Mouse (Mus musculus) limb, embryonic 13.5 days (tissue): ENCODE results near the gene Dusp5. TPM values are rescaled to one million over a fixed set of nuclear protein-coding genes. Genes with fewer than 3 reads are reported as not detected.

Source experiments
- polyA plus RNA-seq: library from polyadenylated mRNA; unstranded; fragments of >200 nt; fragmentation: Nextera tagmentation; extraction: Ambion mirVana; gene quantifications from 2 replicates; pipeline ENCODE4 v1.2.1, GENCODE M21; 2015

The Dusp5 gene
- polyA plus RNA-seq, 1 experiment from 2014 or later, result 2.1 TPM

Other genes with a start within 250 kb of the Dusp5 start
- 36.3 and 39.1 TPM in 2 replicates for gene Mxi1, start 218.6 kb upstream of the Dusp5 start, polyA plus RNA-seq
- not detected in 2 replicates for gene Gm10197, start 157.3 kb upstream of the Dusp5 start, polyA plus RNA-seq
- gene Smndc1, start 138.5 kb upstream of the Dusp5 start, polyA plus RNA-seq, result 41.0 and 44.8 TPM in 2 replicates
- gene Nutf2-ps1, start 60.0 kb downstream of the Dusp5 start, polyA plus RNA-seq, result 373 and 383 TPM in 2 replicates
- 79.1 and 83.6 TPM in 2 replicates for gene Smc3, start 71.3 kb downstream of the Dusp5 start, polyA plus RNA-seq
- 3.7 and 5.1 TPM in 2 replicates for gene Rbm20, start 148.2 kb downstream of the Dusp5 start, polyA plus RNA-seq